Mouse (Mus musculus): ENCODE measurements around the gene Cops3. TPM values are rescaled to one million over a fixed set of nuclear protein-coding genes. Genes with fewer than 3 reads are reported as not detected.
"Not testable (repeated sequence)": the region's sequence is repeated elsewhere in the genome, so short reads cannot be mapped to it uniquely, and the experiment has no call there.

Cops3 gene
- total RNA-seq (2021): 10 to 100 TPM; 69.7 to 72.3 TPM
- long read RNA-seq, experiment 1, transcript Cops3-201 (12 exons, 1,646 nt): major isoform, 72 of 81 reads
- long read RNA-seq, experiment 1, partial matches to known transcripts: 1 of 81 reads
- long read RNA-seq, experiment 1, other reads (novel, unspliced or antisense): 8 of 81 reads
- long read RNA-seq, experiment 2, transcript Cops3-201 (12 exons, 1,646 nt): major isoform, 101 of 117 reads
- long read RNA-seq, experiment 2, partial matches to known transcripts: 7 of 117 reads
- long read RNA-seq, experiment 2, other reads (novel, unspliced or antisense): 9 of 117 reads

GRCm38 (mm10) chr11:59839459-59840126, at the start of gene Cops3:
Gene Cops3, minus strand, starts transcription at chr11:59839838.
- DNase-seq (ENCODE audit: low spot score in 2 of 2): peak; percentile 94 to 97

- no peak for DNase-seq (ENCODE audit: low spot score in 2 of 2)
Observed at GRCm38 (mm10) chr11:59888151-59888550, 48.5 kb upstream of the Cops3 start.

GRCm38 (mm10) chr11:59886952-59887351, 47.3 kb upstream of the Cops3 start:
- no peak for DNase-seq (ENCODE audit: low spot score in 2 of 2)

- DNase-seq (ENCODE audit: low spot score in 2 of 2): no peak
Observed at GRCm38 (mm10) chr11:59885217-59885986, 45.8 kb upstream of the Cops3 start.

- peak; percentile 86 to 88 for DNase-seq (ENCODE audit: low spot score in 2 of 2)
Observed at GRCm38 (mm10) chr11:59880031-59880430, 40.4 kb upstream of the Cops3 start.

DNA sequence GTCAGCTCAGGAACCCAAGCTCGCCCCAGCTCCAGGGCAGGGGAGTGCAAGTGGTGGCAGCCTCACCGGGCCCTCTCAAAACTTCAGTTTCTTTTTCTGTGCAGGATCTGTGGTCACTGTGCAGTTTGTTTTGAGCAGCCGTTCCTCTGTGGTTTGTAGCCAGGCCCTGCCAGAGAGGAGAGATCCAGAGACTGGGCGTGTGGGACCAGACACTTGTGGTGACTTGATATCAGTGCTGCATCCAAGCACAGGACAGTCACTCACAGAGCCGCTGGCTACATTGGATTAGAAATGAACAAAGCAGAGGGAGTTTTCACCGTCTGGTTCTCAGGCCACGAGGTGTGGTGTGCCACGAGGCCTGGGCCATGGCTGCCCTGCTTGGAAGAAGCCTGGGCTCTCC, 32.5 kb upstream of the Cops3 start:
- DNase-seq (ENCODE audit: low spot score in 2 of 2): no peak

GRCm38 (mm10) chr11:59864316-59864715, 24.7 kb upstream of the Cops3 start:
- DNase-seq (ENCODE audit: low spot score in 2 of 2): no peak

DNA sequence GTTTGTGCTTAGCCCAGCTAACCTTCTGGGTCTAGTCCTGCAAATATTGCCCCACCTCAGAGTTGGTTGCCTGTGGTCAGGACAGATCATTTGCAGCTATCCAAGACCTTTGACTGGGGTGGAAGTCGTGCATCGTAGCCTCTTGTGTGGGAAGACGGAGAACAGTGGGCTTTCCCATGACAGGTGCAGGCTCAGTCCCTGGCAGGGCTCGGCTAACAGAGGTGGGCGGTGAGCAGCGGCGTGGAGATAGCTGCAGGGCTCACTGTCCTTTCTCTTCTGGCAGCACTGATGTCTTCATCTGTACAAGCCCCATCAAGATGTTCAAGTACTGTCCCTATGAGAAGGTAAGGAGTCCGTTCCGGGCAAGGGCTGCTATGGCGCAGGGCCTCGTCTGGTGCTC, 20.8 kb upstream of the Cops3 start:
- no peak for DNase-seq (ENCODE audit: low spot score in 2 of 2)

GRCm38 (mm10) chr11:59852865-59853264, 13.2 kb upstream of the Cops3 start:
- DNase-seq (ENCODE audit: low spot score in 2 of 2): no peak

GRCm38 (mm10) chr11:59847891-59848884, 8.6 kb upstream of the Cops3 start:
- peak; percentile 62 to 79 for DNase-seq (ENCODE audit: low spot score in 2 of 2)

DNA sequence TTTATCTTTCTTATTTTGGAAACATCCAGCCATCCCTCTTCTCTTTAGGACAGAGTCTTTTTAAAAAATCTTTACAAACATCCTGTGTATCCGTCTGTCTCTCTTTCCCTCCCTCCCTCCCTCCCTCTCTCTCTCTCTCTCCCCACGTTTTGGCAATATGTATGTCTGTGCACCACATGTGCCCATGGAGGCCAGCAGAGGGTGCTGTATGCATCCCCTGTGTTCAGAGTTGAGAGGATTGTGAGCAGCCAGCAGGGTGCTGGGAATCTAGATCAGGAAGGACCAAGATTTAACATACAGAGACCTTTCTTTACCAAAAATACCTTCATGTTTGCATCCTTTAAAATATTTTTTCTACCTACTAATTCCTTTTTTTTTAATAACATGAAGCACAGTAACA, 7.5 kb upstream of the Cops3 start:
- DNase-seq (ENCODE audit: low spot score in 2 of 2): no peak

- DNase-seq (ENCODE audit: low spot score in 2 of 2): no peak
Observed at GRCm38 (mm10) chr11:59846311-59846710, 6.7 kb upstream of the Cops3 start.

DNA sequence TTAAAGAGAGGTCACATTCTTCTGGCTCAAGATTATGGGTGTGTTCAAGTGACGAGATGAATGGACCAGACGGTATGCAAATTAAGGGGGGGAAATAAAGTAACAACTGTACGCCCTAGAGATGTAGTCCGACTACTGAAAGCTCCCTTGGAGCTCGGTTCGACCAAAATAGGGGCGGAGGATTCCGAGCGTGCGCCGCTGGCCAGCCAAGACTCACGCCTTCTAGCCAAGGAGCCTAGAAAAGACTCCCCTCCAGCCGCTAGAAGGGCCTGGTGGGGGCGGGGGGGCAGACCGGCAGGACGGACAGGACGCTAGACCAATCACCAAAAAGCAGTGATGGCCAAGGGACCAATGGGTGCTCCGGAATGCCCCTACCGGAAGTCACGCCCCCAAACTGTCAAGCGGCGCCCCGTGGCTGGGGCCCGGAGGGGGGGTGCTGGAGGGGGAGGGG, 605 bp downstream of the Cops3 start, which contains the start of gene Nt5m:
TSS of gene Nt5m (plus strand) at position 440 of the 451 bp plus-strand sequence.
- peak; percentile 93 to 96 for DNase-seq (ENCODE audit: low spot score in 2 of 2)

- no peak for DNase-seq (ENCODE audit: low spot score in 2 of 2)
Observed at GRCm38 (mm10) chr11:59838426-59838825, 1.2 kb downstream of the Cops3 start.

DNA sequence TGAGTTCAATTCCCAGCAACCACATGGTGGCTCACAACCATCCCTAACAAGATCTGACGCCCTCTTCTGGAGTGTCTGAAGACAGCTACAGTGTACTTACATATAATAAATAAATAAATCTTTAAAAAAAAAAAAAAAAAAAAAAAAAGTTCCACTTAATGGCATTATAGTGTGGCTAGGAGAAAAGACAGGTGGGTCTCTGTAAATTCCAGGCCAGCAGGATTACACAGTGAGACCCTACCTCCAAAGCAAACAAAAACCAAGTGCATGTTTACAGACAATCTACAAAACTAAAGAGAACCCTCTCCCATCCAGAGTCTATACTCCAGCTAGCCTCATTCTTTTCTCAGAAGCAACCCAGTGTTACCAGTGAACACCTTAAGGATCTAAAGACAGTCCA, 1.8 kb downstream of the Cops3 start:
- DNase-seq (ENCODE audit: low spot score in 2 of 2): not testable (repeated sequence)

DNA sequence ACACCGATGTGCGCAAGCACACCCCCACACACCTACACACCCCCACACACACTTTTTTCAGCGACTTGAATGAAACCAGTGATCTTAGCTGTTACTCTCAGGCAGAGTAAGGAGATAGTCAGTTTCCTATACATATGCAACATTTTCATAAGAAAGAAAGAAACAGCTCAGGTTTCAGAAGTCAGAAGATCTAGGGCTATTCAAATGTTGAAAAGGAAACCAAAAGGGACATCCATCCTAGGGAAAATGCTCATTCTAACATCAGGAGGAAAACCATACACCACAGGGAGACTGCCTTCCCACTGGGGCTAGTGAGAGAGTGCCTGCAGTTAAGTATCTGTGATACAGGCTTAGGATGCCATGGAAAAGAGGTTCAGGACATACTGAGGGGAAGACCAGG, 18.0 kb downstream of the Cops3 start:
- DNase-seq (ENCODE audit: low spot score in 2 of 2): no peak

DNA sequence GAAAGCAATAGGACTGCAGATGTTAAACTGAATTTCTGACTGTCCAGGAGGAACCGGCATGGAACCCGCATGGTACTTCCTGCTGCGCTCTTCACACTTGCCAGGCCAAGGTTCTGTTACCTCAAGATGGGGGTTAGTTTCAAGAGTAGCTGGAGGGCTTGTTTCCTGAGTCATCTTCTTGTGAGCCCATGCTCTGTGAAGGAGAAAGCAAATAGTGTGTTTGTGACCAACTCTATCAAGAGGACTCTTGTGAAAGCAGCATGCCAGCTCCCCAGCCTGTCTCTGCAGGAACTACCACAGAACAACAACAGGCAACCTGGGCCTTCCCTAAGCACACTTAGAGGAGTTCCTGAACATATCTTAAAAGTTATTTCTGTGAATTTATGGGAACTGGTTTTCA, 21.7 kb downstream of the Cops3 start:
- DNase-seq (ENCODE audit: low spot score in 2 of 2): no peak

- no peak for DNase-seq (ENCODE audit: low spot score in 2 of 2)
Observed at GRCm38 (mm10) chr11:59815482-59816065, 24.1 kb downstream of the Cops3 start.

DNA sequence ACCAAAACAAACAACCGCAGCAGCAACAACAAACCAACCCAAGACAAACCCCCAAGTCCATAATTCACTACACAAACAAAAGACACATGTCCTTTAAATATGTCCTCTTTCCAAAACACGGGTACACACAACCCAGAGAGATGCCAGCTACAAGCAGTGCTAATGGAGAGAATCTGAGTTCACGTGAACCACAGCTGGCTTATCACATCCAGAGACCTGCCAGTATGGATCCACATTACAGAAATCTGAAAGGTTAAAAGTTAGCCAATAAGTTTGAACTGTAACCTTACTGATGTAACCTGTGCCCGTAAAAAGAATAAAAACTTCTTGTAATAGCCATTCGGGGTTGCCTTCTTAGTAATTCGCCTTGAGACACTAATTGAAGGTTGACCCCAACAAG, 24.7 kb downstream of the Cops3 start:
- no peak for DNase-seq (ENCODE audit: low spot score in 2 of 2)

- no peak for DNase-seq (ENCODE audit: low spot score in 2 of 2)
Observed at GRCm38 (mm10) chr11:59814311-59814710, 25.3 kb downstream of the Cops3 start.
